Mouse (Mus musculus) kidney, embryonic 15.5 days (tissue): Measurements from ENCODE around the gene Gstp3. TPM values are rescaled to one million over a fixed set of nuclear protein-coding genes. Genes with fewer than 3 reads are reported as not detected.
"Not testable (repeated sequence)": the region's sequence is repeated elsewhere in the genome, so short reads cannot be mapped to it uniquely, and the experiment has no call there.

Experiments used
- ATAC-seq: fragments of 200-750 bp; cut with Nextera tagmentation; replicated peaks from 2 replicates; pipeline ENCODE4 v1.8.0; 2017; ENCODE audit warnings: moderate TSS enrichment; ENCODE audit not compliant: low FRiP score
- H3K27ac ChIP-seq: fragments of 300-500 bp; sonication (generic); 2 replicates; pipeline ENCODE4 v1.5.1; 2015; ENCODE audit warnings: mild to moderate bottlenecking, inconsistent platforms
- H3K27me3 ChIP-seq: fragments of 300-500 bp; sonication (generic); 2 replicates; pipeline ENCODE4 v1.6.1; 2015; ENCODE audit warnings: inconsistent platforms
- H3K36me3 ChIP-seq: fragments of 300-500 bp; sonication (generic); 2 replicates; pipeline ENCODE4 v1.6.1; 2015; ENCODE audit warnings: inconsistent platforms
- H3K4me1 ChIP-seq: fragments of 300-500 bp; sonication (generic); 2 replicates; pipeline ENCODE4 v1.6.1; 2015; ENCODE audit warnings: inconsistent platforms
- H3K4me2 ChIP-seq: fragments of 300-500 bp; sonication (generic); 2 replicates; pipeline ENCODE4 v1.6.1; 2015; ENCODE audit warnings: moderate library complexity, mild to moderate bottlenecking, inconsistent platforms
- H3K4me3 ChIP-seq: fragments of 300-500 bp; sonication (generic); replicated peaks from 2 replicates; pipeline ENCODE4 v1.5.1; 2015; ENCODE audit warnings: mild to moderate bottlenecking, inconsistent platforms
- H3K9ac ChIP-seq: fragments of 300-500 bp; sonication (generic); 2 replicates; pipeline ENCODE4 v1.6.1; 2015; ENCODE audit warnings: mild to moderate bottlenecking, inconsistent platforms
- H3K9me3 ChIP-seq: fragments of 300-500 bp; sonication (generic); replicated peaks from 2 replicates; pipeline ENCODE4 v1.6.1; 2016; ENCODE audit warnings: inconsistent platforms
- WGBS: fragments of 180-500 bp; shearing (Covaris S2); methylation state at CpG from one replicate; pipeline ENCODE4 v1.1.7; 2015; ENCODE audit warnings: mixed read lengths; 5-methylcytosine and 5-hydroxymethylcytosine counted together
- polyA plus RNA-seq: library from polyadenylated mRNA; unstranded; fragments of >200 nt; fragmentation: Nextera tagmentation; extraction: Ambion mirVana; gene quantifications from 2 replicates; pipeline ENCODE4 v1.2.1, GENCODE M21; 2015

Gene Gstp3
- polyA plus RNA-seq, 1 experiment from 2014 or later = 1.4 TPM

- no peak overlapping the region for H3K9ac ChIP-seq
- H3K27me3 ChIP-seq = no peaks in the 10 kb centered on the region
- no peak overlapping the region for H3K4me2 ChIP-seq
- 78% methylated on average over 6 of the region's 6 CpGs for WGBS
- H3K4me1 ChIP-seq = peaks cover 13% of the 10 kb centered on the region
- no peaks in the 10 kb centered on the region for H3K36me3 ChIP-seq
- H3K4me3 ChIP-seq = no peak overlapping the region
- no peaks in the 10 kb centered on the region for H3K9me3 ChIP-seq
- no peak overlapping the region for H3K27ac ChIP-seq
- ATAC-seq = no peak
Measured at GRCm38 (mm10) chr19:4072706-4073424, 13.5 kb upstream of the Gstp3 start.

- WGBS = 94% methylated on average over 6 of the region's 6 CpGs
- H3K27me3 ChIP-seq = no peaks in the 10 kb centered on the region
- H3K4me3 ChIP-seq = no peak overlapping the region
- H3K27ac ChIP-seq = no peak overlapping the region
- no peak for ATAC-seq
- H3K36me3 ChIP-seq = no peaks in the 10 kb centered on the region
- no peaks in the 10 kb centered on the region for H3K9me3 ChIP-seq
- H3K4me2 ChIP-seq = no peak overlapping the region
- peaks cover 15% of the 10 kb centered on the region for H3K4me1 ChIP-seq
- no peak overlapping the region for H3K9ac ChIP-seq
Measured at GRCm38 (mm10) chr19:4071406-4071805, 12.0 kb upstream of the Gstp3 start.

- H3K4me2 ChIP-seq = no peak overlapping the region
- no peaks in the 10 kb centered on the region for H3K27me3 ChIP-seq
- peaks cover 15% of the 10 kb centered on the region for H3K4me1 ChIP-seq
- no peak overlapping the region for H3K4me3 ChIP-seq
- 81% methylated on average over 8 of the region's 8 CpGs for WGBS
- H3K9ac ChIP-seq = no peak overlapping the region
- no peaks in the 10 kb centered on the region for H3K9me3 ChIP-seq
- ATAC-seq = no peak
- no peak overlapping the region for H3K27ac ChIP-seq
- H3K36me3 ChIP-seq = no peaks in the 10 kb centered on the region
Measured at GRCm38 (mm10) chr19:4070756-4071155, 11.4 kb upstream of the Gstp3 start.

- WGBS = 76% methylated on average over 15 of the region's 15 CpGs
- H3K4me2 ChIP-seq = no peak overlapping the region
- H3K27ac ChIP-seq = no peak overlapping the region
- no peaks in the 10 kb centered on the region for H3K36me3 ChIP-seq
- peaks cover 15% of the 10 kb centered on the region for H3K4me1 ChIP-seq
- no peaks in the 10 kb centered on the region for H3K27me3 ChIP-seq
- ATAC-seq = no peak
- H3K4me3 ChIP-seq = no peak overlapping the region
- no peaks in the 10 kb centered on the region for H3K9me3 ChIP-seq
- no peak overlapping the region for H3K9ac ChIP-seq
Measured at GRCm38 (mm10) chr19:4070311-4070710, 10.9 kb upstream of the Gstp3 start.

GRCm38 (mm10) chr19:4068717-4069410 lies 9.5 kb upstream of the Gstp3 start:
- Histone ChIP-seq H3K36me3 (no peaks in the 10 kb centered on the region), H3K9me3 (no peaks in the 10 kb centered on the region), H3K4me1 (peaks cover 15% of the 10 kb centered on the region), H3K27ac (no peak overlapping the region), H3K9ac (no peak overlapping the region), H3K4me2 (no peak overlapping the region), H3K4me3 (no peak overlapping the region), H3K27me3 (no peaks in the 10 kb centered on the region)
- no peak for ATAC-seq
- WGBS = 63% methylated on average over 15 of the region's 15 CpGs

- ATAC-seq, H3K9ac ChIP-seq, H3K27me3 ChIP-seq, H3K36me3 ChIP-seq, H3K4me2 ChIP-seq, H3K9me3 ChIP-seq, H3K4me3 ChIP-seq, H3K27ac ChIP-seq: not testable (repeated sequence)
- 87% methylated on average over 2 of the region's 2 CpGs for WGBS
- peaks cover 15% of the 10 kb centered on the region for H3K4me1 ChIP-seq
Measured at GRCm38 (mm10) chr19:4068242-4068641, 8.9 kb upstream of the Gstp3 start.

- H3K4me2 ChIP-seq = no peak overlapping the region
- H3K4me1 ChIP-seq = peaks cover 9% of the 10 kb centered on the region
- H3K36me3 ChIP-seq = no peaks in the 10 kb centered on the region
- H3K9ac ChIP-seq = no peak overlapping the region
- H3K27ac ChIP-seq = no peak overlapping the region
- no peaks in the 10 kb centered on the region for H3K27me3 ChIP-seq
- no peak for ATAC-seq
- H3K4me3 ChIP-seq = no peak overlapping the region
- no peaks in the 10 kb centered on the region for H3K9me3 ChIP-seq
Measured at GRCm38 (mm10) chr19:4066877-4067276, 7.5 kb upstream of the Gstp3 start.

- no peak overlapping the region for H3K4me3 ChIP-seq
- no peaks in the 10 kb centered on the region for H3K36me3 ChIP-seq
- no peaks in the 10 kb centered on the region for H3K9me3 ChIP-seq
- ATAC-seq = no peak
- H3K27me3 ChIP-seq = no peaks in the 10 kb centered on the region
- WGBS = 83% methylated on average over 6 of the region's 6 CpGs
- H3K27ac ChIP-seq = no peak overlapping the region
- H3K9ac ChIP-seq = no peak overlapping the region
- peaks cover 9% of the 10 kb centered on the region for H3K4me1 ChIP-seq
- H3K4me2 ChIP-seq = no peak overlapping the region
Measured at GRCm38 (mm10) chr19:4066280-4066679, 6.9 kb upstream of the Gstp3 start.

- WGBS = 23% methylated on average over 5 of the region's 11 CpGs
- H3K36me3 ChIP-seq, H3K9ac ChIP-seq, H3K27me3 ChIP-seq, H3K4me1 ChIP-seq, H3K9me3 ChIP-seq, H3K27ac ChIP-seq, H3K4me3 ChIP-seq, ATAC-seq: not testable (repeated sequence)
- H3K4me2 ChIP-seq = peak overlapping the region; percentile 28; the same call in 1 of the 2 replicates
Measured at GRCm38 (mm10) chr19:4064501-4064900, 5.1 kb upstream of the Gstp3 start.

- H3K36me3 ChIP-seq, H3K9ac ChIP-seq, H3K4me1 ChIP-seq, H3K4me2 ChIP-seq, H3K4me3 ChIP-seq, ATAC-seq, H3K9me3 ChIP-seq, H3K27ac ChIP-seq, H3K27me3 ChIP-seq: not testable (repeated sequence)
- WGBS = 54% methylated on average over 4 of the region's 4 CpGs
Measured at GRCm38 (mm10) chr19:4063357-4063756, 4.0 kb upstream of the Gstp3 start.

GRCm38 (mm10) chr19:4060899-4061465 lies 1.6 kb upstream of the Gstp3 start:
- 87% methylated on average over 6 of the region's 6 CpGs for WGBS
- H3K27ac ChIP-seq = no peak overlapping the region
- ATAC-seq = no peak
- H3K9me3 ChIP-seq = no peaks in the 10 kb centered on the region
- H3K9ac ChIP-seq = no peak overlapping the region
- no peak overlapping the region for H3K4me2 ChIP-seq
- H3K4me3 ChIP-seq = no peak overlapping the region
- no peaks in the 10 kb centered on the region for H3K4me1 ChIP-seq
- no peaks in the 10 kb centered on the region for H3K36me3 ChIP-seq
- H3K27me3 ChIP-seq = no peaks in the 10 kb centered on the region

- not testable (repeated sequence) for H3K9me3 ChIP-seq, H3K4me3 ChIP-seq, ATAC-seq, H3K27me3 ChIP-seq, H3K4me2 ChIP-seq, H3K4me1 ChIP-seq, H3K9ac ChIP-seq, H3K36me3 ChIP-seq, H3K27ac ChIP-seq
- WGBS = 89% methylated on average over 8 of the region's 8 CpGs
Measured at GRCm38 (mm10) chr19:4060044-4060898, 902 bp upstream of the Gstp3 start.
